Mouse (Mus musculus) CH12.LX (cell line): ENCODE measurements at regions not wholly inside any gene's neighbourhood (a gene's known extent, or its start where the extent isn't known, plus 50 kb on each side); places are given as distances from the start of the nearest gene placed in this dataset.
A peak's percentile ranks its signal among the peaks of the same experiment; 100 is the strongest.

Source experiments
- DNase-seq: peaks from one replicate; pipeline ENCODE4 v3.0.0-alpha.2; 2013; ENCODE audit errors: extremely low read depth
- H3K27ac ChIP-seq: 2 replicates; pipeline ENCODE4 v1.5.1; 2012; ENCODE audit warnings: low read depth, mild to moderate bottlenecking, control low read depth, moderate library complexity; ENCODE audit not compliant: insufficient read depth
- H3K27me3 ChIP-seq: replicated peaks from 2 replicates; pipeline ENCODE3; 2012; ENCODE audit warnings: inconsistent platforms
- H3K36me3 ChIP-seq, 2 experiments: replicated peaks in 1 of 2; 2 replicates each; pipeline versions ENCODE3 to v1.6.1; 2012; ENCODE audit warnings: inconsistent platforms in 1 of 2, low read length in 1 of 2, mild to moderate bottlenecking in 1 of 2, mixed read lengths in 1 of 2, moderate library complexity in 1 of 2; ENCODE audit not compliant: control insufficient read depth in 1 of 2, insufficient read depth in 1 of 2
- H3K4me1 ChIP-seq, 2 experiments: 2 replicates each; pipeline ENCODE4 v1.6.1; 2012; ENCODE audit warnings: inconsistent platforms in 1 of 2, moderate library complexity in 1 of 2; ENCODE audit not compliant: insufficient read depth in 2 of 2, control insufficient read depth in 1 of 2
- H3K4me2 ChIP-seq: 2 replicates; pipeline ENCODE4 v1.6.1; 2012; ENCODE audit warnings: low read depth, mild to moderate bottlenecking, control low read depth; ENCODE audit not compliant: poor library complexity, insufficient read depth, severe bottlenecking
- H3K4me3 ChIP-seq, 3 experiments: fragments of 150-350 bp in 1 of 3; sonication (generic) in 1 of 3; replicated peaks in 1 of 3; 2 replicates each; pipeline versions ENCODE3 to v1.5.1; 2011 to 2012; ENCODE audit warnings: low read depth in 2 of 3, low read length in 2 of 3, mild to moderate bottlenecking in 2 of 3, moderate library complexity in 2 of 3, control low read depth in 1 of 3, improper control_type of control experiment in 1 of 3, inconsistent platforms in 1 of 3, mixed read lengths in 1 of 3; ENCODE audit not compliant: poor library complexity in 1 of 3
- H3K79me2 ChIP-seq: replicated peaks from 2 replicates; pipeline ENCODE4 v1.6.1; 2012; ENCODE audit warnings: mild to moderate bottlenecking, moderate library complexity; ENCODE audit not compliant: control insufficient read depth, poor library complexity, insufficient read depth, severe bottlenecking; ENCODE audit errors: extremely low read depth
- H3K9ac ChIP-seq: 2 replicates; pipeline ENCODE4 v1.6.1; 2012; ENCODE audit warnings: low read depth, mild to moderate bottlenecking, control low read depth, moderate library complexity; ENCODE audit not compliant: insufficient read depth
- H3K9me3 ChIP-seq: replicated peaks from 2 replicates; pipeline ENCODE3; 2012; ENCODE audit warnings: low read length, inconsistent platforms, mixed read lengths
- CHD1 ChIP-seq: IDR thresholded peaks from 2 replicates; pipeline ENCODE4 v1.6.1; 2012; ENCODE audit warnings: low read depth, low read length, improper control_type of control experiment, inconsistent platforms
- CTCF ChIP-seq, 2 experiments: IDR thresholded peaks in 1 of 2; conservative IDR thresholded peaks in 1 of 2; 2 replicates each; pipeline ENCODE4 v1.5.1; 2011 to 2012; ENCODE audit warnings: low read depth in 2 of 2, low read length in 2 of 2, improper control_type of control experiment in 1 of 2, inconsistent platforms in 1 of 2, mild to moderate bottlenecking in 1 of 2, moderate library complexity in 1 of 2
- E2F4 ChIP-seq: IDR thresholded peaks from 2 replicates; pipeline ENCODE4 v1.6.1; 2011; ENCODE audit warnings: low read depth, low read length, improper control_type of control experiment; ENCODE audit not compliant: insufficient replicate concordance
- EP300 ChIP-seq: IDR thresholded peaks from 2 replicates; pipeline ENCODE4 v1.6.1; 2011; ENCODE audit warnings: low read length, improper control_type of control experiment
- ETS1 ChIP-seq: conservative IDR thresholded peaks from 2 replicates; pipeline ENCODE4 v1.6.1; 2012; ENCODE audit warnings: low read depth, mild to moderate bottlenecking, inconsistent platforms, low read length, improper control_type of control experiment, moderate library complexity
- JUND ChIP-seq: conservative IDR thresholded peaks from 2 replicates; pipeline ENCODE4 v1.6.1; 2011; ENCODE audit warnings: low read depth, low read length, improper control_type of control experiment
- MAX ChIP-seq: IDR thresholded peaks from 2 replicates; pipeline ENCODE4 v1.6.1; 2011; ENCODE audit warnings: low read length, improper control_type of control experiment
- MAZ ChIP-seq: IDR thresholded peaks from 2 replicates; pipeline ENCODE4 v1.6.1; 2012; ENCODE audit warnings: low read depth, mild to moderate bottlenecking, inconsistent platforms, low read length, improper control_type of control experiment, moderate library complexity
- MXI1 ChIP-seq: IDR thresholded peaks from 2 replicates; pipeline ENCODE4 v1.6.1; 2011; ENCODE audit warnings: mild to moderate bottlenecking, low read depth, low read length, improper control_type of control experiment
- MYC ChIP-seq: IDR thresholded peaks from 2 replicates; pipeline ENCODE4 v1.6.1; 2011; ENCODE audit warnings: low read depth, mild to moderate bottlenecking, improper control_type of control experiment, low read length
- NRF1 ChIP-seq: IDR thresholded peaks from 2 replicates; pipeline ENCODE4 v1.6.1; 2014; ENCODE audit warnings: low read depth, mild to moderate bottlenecking, inconsistent platforms, low read length, improper control_type of control experiment, moderate library complexity
- PAX5 ChIP-seq: IDR thresholded peaks from 2 replicates; pipeline ENCODE4 v1.6.1; 2012; ENCODE audit warnings: low read length, inconsistent platforms, mixed read lengths
- POLR2A ChIP-seq: IDR thresholded peaks from 2 replicates; pipeline ENCODE4 v1.6.1; 2011; ENCODE audit warnings: low read depth, mild to moderate bottlenecking, improper control_type of control experiment, low read length
- RAD21 ChIP-seq: IDR thresholded peaks from 2 replicates; pipeline ENCODE4 v1.6.1; 2011; ENCODE audit warnings: low read depth, mild to moderate bottlenecking, low read length, improper control_type of control experiment, moderate library complexity
- RCOR1 ChIP-seq: conservative IDR thresholded peaks from 2 replicates; pipeline ENCODE4 v1.6.1; 2012; ENCODE audit warnings: low read depth, mild to moderate bottlenecking, inconsistent platforms, low read length, improper control_type of control experiment
- SMC3 ChIP-seq: IDR thresholded peaks from 2 replicates; pipeline ENCODE4 v1.6.1; 2011; ENCODE audit warnings: low read depth, low read length, improper control_type of control experiment
- TBP ChIP-seq: conservative IDR thresholded peaks from 2 replicates; pipeline ENCODE4 v1.6.1; 2011; ENCODE audit warnings: low read depth, low read length, improper control_type of control experiment
- UBTF ChIP-seq: IDR thresholded peaks from 2 replicates; pipeline ENCODE4 v1.6.1; 2012; ENCODE audit warnings: low read depth, mild to moderate bottlenecking, inconsistent platforms, low read length, improper control_type of control experiment, moderate library complexity
- USF2 ChIP-seq: conservative IDR thresholded peaks from 2 replicates; pipeline ENCODE4 v1.6.1; 2011; ENCODE audit warnings: low read depth, low read length, improper control_type of control experiment
- ZC3H11A ChIP-seq: IDR thresholded peaks from 2 replicates; pipeline ENCODE4 v1.6.1; 2012; ENCODE audit warnings: low read depth, mild to moderate bottlenecking, inconsistent platforms, low read length, improper control_type of control experiment
- ZKSCAN1 ChIP-seq: IDR thresholded peaks from 2 replicates; pipeline ENCODE4 v1.6.1; 2012; ENCODE audit warnings: low read depth, inconsistent platforms, low read length, improper control_type of control experiment, borderline replicate concordance
- ZMIZ1 ChIP-seq: IDR thresholded peaks from 2 replicates; pipeline ENCODE4 v1.6.1; 2012; ENCODE audit warnings: low read depth, mild to moderate bottlenecking, inconsistent platforms, low read length, improper control_type of control experiment
- ZNF384 ChIP-seq: IDR thresholded peaks from 2 replicates; pipeline ENCODE4 v1.6.1; 2012; ENCODE audit warnings: low read depth, low read length, improper control_type of control experiment, inconsistent platforms
- dilution Hi-C: fragments of 300-500 bp; cut with MboI; formaldehyde crosslinking; loops from 2 replicates; pipeline ENCODE4 v1.14.3; 2020; ENCODE audit warnings: low sequenced_read_pairs; ENCODE audit not compliant: extremely low pct_unique_long_range_greater_than_20kb, extremely low pct_ligation_motif_present
- in situ Hi-C: fragments of 300-500 bp; cut with MboI; formaldehyde crosslinking; loops from 3 replicates; pipeline ENCODE4 v1.14.3; 2019; ENCODE audit warnings: low sequenced_read_pairs, low pct_ligation_motif_present, low pct_unique_long_range_greater_than_20kb, mixed read lengths

DNA sequence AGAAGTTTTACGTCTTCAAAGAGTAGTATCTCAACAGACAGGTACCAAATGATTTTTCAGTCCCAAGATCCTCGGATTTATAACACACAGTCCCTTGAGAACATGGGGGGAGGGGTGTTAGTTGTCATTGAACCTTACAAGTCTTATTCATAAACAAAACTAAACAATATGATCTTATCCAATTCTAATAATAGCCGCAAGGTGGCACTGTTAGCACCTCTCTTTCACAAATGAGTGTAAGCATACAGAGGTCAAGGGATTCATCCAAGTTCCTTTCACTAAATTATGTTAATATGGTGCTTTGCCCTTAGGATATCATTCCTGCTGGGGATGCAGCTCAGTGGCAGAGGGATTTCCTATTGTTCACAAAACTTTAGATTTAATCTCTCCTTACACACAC is 235.0 kb upstream of the Adgra3 start:
- peak; percentile 12 for DNase-seq
- Histone ChIP-seq H3K36me3 (no peaks in the 10 kb centered on the region), H3K27ac (no peak overlapping the region), H3K4me3 (no peak overlapping the region), H3K4me2 (no peak overlapping the region), H3K9me3 (peaks cover 8% of the 10 kb centered on the region), H3K4me1 (no peaks in the 10 kb centered on the region), H3K27me3 (no peaks in the 10 kb centered on the region), H3K9ac (no peak overlapping the region), H3K79me2 (no peaks in the 10 kb centered on the region)
- in situ Hi-C loops = no loop called here
- TF ChIP-seq E2F4 (no peak), MYC (no peak), NRF1 (no peak), SMC3 (peak; percentile 18), CHD1 (no peak), ZMIZ1 (no peak), PAX5 (no peak), ZKSCAN1 (no peak), RAD21 (peak; percentile 41), MXI1 (no peak), ETS1 (no peak), ZC3H11A (no peak), TBP (no peak), CTCF (conservative IDR thresholded peaks at IDR 0.05 in 1 of 2, IDR thresholded peaks at IDR 0.05 in 1 of 2; ENCODE audit: low read depth in 2 of 2, low read length in 2 of 2) (peak in 1 of 2 experiments; percentile 46; a peak in 2 of 4 replicates), JUND (no peak), USF2 (no peak), POLR2A (no peak)
- dilution Hi-C loops = no loop called here

DNA sequence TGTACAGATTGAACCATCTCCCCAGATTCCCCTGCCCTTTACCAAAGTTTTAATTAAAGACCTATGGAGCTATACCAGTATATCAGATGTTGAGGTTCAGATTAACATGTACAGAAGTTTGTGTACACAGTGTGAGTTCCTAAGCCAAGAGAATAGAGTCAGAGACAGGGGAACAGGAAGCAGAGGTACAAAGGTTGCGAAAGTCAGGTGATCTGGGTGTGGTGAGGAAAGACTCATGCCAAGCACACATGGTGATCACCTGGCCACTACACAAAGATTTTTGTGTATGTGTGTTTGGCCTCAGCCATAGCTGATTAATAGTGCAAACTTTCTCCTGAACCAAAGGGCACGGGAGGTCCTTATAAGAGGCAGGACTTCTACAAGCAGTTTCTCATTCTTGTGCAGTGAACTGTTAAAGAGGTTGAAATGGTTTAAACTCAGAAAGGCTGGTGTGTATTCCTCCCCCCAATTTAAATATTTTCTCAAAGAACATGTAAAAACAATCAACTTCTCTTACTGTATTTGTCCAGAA is 232.1 kb upstream of the Adgra3 start:
- H3K27ac ChIP-seq = no peak overlapping the region
- H3K9ac ChIP-seq = no peak overlapping the region
- H3K9me3 ChIP-seq = peaks cover 6% of the 10 kb centered on the region
- H3K4me2 ChIP-seq = no peak overlapping the region
- TF ChIP-seq ETS1 = no peak
- TF ChIP-seq MYC = no peak
- no peak for TF ChIP-seq ZNF384
- TF ChIP-seq RCOR1 = no peak
- TF ChIP-seq TBP = no peak
- no peak for TF ChIP-seq EP300
- no peak for TF ChIP-seq SMC3
- TF ChIP-seq MAX = no peak
- TF ChIP-seq MAZ = no peak
- no peak for TF ChIP-seq UBTF
- TF ChIP-seq ZMIZ1 = no peak
- TF ChIP-seq E2F4 = no peak
- no peak for TF ChIP-seq MXI1
- TF ChIP-seq, all 38 proteins: peak for 0
- in situ Hi-C loops (no loop called here), dilution Hi-C loops (no loop called here)
- Histone ChIP-seq H3K4me3 (no peak overlapping the region), H3K36me3 (no peaks in the 10 kb centered on the region), H3K4me1 (no peaks in the 10 kb centered on the region), H3K27me3 (no peaks in the 10 kb centered on the region), H3K79me2 (no peaks in the 10 kb centered on the region)
- no peak for DNase-seq
